Mouse (Mus musculus): ENCODE data around the gene 1810046K07Rik.

1810046K07Rik gene

GRCm38 (mm10) chr9:51303980-51304379 lies 24.7 kb downstream of the 1810046K07Rik start:
- no peak for DNase-seq

- no peak for DNase-seq
Measured at GRCm38 (mm10) chr9:51293541-51293940, 35.2 kb downstream of the 1810046K07Rik start.

DNA sequence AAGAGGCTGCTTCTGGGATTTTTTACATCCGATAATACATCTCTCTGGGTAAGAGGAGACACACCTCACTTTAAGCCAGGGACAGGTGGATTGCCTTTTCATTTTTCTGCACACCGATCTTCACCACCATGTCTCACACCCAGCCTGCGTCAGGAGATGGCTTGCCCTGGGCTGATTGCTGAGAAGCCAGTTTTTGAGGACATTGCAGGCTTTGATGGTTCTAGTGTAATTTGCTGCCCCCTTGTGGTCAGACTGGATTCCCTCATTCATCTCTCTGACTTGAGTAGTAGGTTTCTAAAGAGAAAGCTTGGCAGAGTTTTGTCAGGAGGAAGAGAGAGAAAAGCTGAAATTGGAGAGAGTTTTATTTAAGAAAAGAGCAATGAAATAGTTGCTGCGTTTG lies 36.0 kb downstream of the 1810046K07Rik start:
- DNase-seq, result peak; percentile 94

DNA sequence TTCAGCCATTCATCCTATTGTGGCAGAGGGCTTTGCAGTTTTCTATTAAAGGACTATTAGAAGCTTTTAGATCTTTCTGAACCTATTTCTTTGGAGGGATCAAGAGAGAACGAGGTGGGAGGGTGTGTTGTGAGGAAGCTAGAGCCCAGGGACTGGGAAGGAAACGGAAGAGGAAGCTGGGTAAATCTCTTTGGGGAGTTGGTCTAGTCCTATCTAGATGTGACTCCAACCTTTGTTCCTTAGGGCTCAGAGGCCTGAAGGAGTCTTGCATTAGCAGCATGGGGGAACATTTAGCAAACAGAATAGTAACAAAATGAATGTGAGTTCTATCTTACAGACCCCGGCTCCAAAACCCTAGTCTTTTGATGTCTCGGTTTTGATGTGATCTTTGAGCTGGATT lies 37.7 kb downstream of the 1810046K07Rik start:
- no peak for DNase-seq

- peak; percentile 72 for DNase-seq
Measured at GRCm38 (mm10) chr9:51286079-51286478, 42.6 kb downstream of the 1810046K07Rik start.

GRCm38 (mm10) chr9:51278500-51279381 lies 50.0 kb downstream of the 1810046K07Rik start, which contains the start of gene Colca2:
Gene Colca2 (minus strand): TSS chr9:51278569.
- DNase-seq, result peak; percentile 86

GRCm38 (mm10) chr9:51277834-51278498 lies 50.8 kb downstream of the 1810046K07Rik start:
- no peak for DNase-seq

DNA sequence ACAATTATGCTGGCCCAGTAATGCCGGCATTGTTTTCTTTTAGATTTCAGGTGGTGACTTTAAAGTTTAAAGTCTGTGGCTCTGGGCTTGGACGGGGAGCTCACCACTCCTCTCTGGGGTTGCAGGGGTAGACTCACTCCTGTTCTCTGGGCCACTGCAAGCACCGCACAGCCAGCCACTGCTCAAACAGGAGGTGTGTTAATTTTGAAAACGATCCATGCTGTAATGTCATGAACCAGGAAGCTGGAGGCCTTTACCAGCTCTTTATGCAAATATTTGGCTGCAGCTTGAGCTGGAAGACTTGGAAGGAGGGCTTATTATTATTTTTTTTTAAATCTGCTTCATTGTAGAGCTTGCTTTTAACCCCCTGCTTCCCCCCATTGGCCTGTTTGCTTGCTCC lies 54.0 kb downstream of the 1810046K07Rik start:
- DNase-seq, result peak; percentile 66

- DNase-seq, result no peak
Measured at GRCm38 (mm10) chr9:51273581-51274154, 55.0 kb downstream of the 1810046K07Rik start.

DNA sequence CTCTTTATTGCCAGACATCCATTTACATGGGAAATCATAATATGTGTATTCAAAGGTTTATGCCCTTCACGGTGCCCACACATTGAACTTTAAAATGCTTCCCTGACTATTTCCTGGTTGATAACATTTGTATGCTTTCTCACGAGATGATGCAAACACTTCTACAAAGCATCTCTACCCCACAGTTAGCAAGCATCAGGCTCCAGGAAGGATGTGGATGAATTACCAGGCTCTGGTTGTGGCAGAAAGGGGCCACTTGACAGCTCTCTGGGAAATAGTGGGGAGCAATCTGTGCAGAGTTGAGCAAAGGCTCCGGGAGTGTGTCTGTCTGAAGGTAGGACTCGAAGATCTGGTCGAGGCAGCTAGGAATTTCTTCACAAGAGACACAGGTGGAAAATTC lies 56.6 kb downstream of the 1810046K07Rik start:
- DNase-seq, result no peak

DNA sequence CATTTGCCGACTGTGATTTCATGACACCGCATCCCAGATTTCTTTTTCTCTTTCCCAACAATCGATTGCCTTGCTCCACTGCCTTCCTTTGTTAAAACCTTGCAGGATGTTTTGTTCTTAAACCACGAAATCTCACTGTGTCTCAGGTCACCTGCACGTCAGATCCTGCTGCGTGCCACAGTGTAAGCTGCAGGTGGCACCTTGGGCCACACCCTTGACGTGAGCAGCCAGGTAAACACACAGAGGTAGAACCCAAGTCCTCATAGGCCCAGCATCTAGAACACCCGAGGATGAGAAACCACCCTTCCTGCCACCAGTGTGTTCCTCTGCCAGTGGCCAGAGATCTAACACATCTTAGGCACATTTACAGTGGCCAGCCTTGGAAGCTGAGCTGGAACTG lies 57.6 kb downstream of the 1810046K07Rik start:
- peak; percentile 31 for DNase-seq

GRCm38 (mm10) chr9:51268852-51269251 lies 59.9 kb downstream of the 1810046K07Rik start:
- DNase-seq, result no peak

GRCm38 (mm10) chr9:51258426-51258825 lies 70.3 kb downstream of the 1810046K07Rik start:
- no peak for DNase-seq

DNA sequence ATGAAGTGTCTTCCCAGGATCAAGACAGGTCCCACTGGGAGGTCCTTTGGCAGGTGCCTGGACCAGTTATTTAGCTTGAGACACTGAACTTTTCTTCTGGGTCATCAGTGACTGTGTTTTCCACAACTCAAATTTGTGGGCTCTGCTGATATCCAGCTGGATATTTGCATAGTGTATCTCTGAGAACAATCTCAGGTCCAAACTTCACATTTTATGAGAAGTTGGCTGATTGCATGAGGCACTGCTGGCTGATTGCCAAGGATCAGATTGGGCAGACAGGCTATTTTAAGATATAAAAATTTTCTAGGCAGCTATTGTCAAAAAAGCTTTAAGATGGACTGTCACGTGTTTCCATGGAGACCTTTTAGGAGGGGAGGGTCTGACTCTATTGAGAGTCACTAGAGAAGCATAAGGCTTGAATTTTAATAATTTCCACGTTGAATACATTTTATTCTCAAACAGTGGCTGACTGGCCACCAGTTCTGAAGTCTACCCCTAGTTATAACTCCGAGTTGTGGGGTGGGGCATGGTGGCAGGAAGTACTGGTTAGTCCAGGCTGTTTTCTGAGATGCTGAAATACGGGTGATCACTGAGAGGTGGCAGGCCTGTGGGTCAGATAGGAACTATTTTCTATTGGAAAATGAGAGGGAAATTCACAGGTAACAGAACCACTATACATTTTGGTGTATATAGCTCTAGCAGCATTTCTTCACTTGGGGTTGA lies 71.8 kb downstream of the 1810046K07Rik start:
- no peak for DNase-seq

Data from lung, postnatal 36 days (tissue).